Mouse (Mus musculus) layer of hippocampus, adult 9-11 months (tissue): ENCODE results near the gene Tmem151a.
"Not testable (repeated sequence)": the region's sequence is repeated elsewhere in the genome, so short reads cannot be mapped to it uniquely, and the experiment has no call there.

Experiments used
- DNase-seq: peaks from one replicate; pipeline ENCODE4 v3.0.0; 2022

Gene Tmem151a

GRCm38 (mm10) chr19:5094243-5094632 lies 8.9 kb upstream of the Tmem151a start:
- DNase-seq, result peak; percentile 97

- peak; percentile 49 for DNase-seq
Observed at GRCm38 (mm10) chr19:5093481-5094242, 8.3 kb upstream of the Tmem151a start.

- no peak for DNase-seq
Observed at GRCm38 (mm10) chr19:5092083-5092482, 6.8 kb upstream of the Tmem151a start.

GRCm38 (mm10) chr19:5089324-5089723 lies 4.0 kb upstream of the Tmem151a start:
- no peak for DNase-seq

GRCm38 (mm10) chr19:5087884-5088728 lies 2.8 kb upstream of the Tmem151a start, which contains the start of gene Yif1a:
TSS of gene Yif1a (plus strand) at chr19:5088538.
- DNase-seq, result peak; percentile 99

- not testable (repeated sequence) for DNase-seq
Observed at GRCm38 (mm10) chr19:5086533-5086932, 1.2 kb upstream of the Tmem151a start.

- DNase-seq, result no peak
Observed at GRCm38 (mm10) chr19:5084834-5085144, 542 bp downstream of the Tmem151a start.

GRCm38 (mm10) chr19:5083961-5084833 lies 1.1 kb downstream of the Tmem151a start:
- no peak for DNase-seq

GRCm38 (mm10) chr19:5082596-5082995 lies 2.7 kb downstream of the Tmem151a start:
- no peak for DNase-seq

GRCm38 (mm10) chr19:5082005-5082404 lies 3.3 kb downstream of the Tmem151a start:
- DNase-seq, result no peak

GRCm38 (mm10) chr19:5079279-5079678 lies 6.1 kb downstream of the Tmem151a start:
- no peak for DNase-seq

GRCm38 (mm10) chr19:5073518-5073917 lies 11.8 kb downstream of the Tmem151a start:
- DNase-seq, result no peak

- DNase-seq, result no peak
Observed at GRCm38 (mm10) chr19:5073028-5073427, 12.3 kb downstream of the Tmem151a start.

GRCm38 (mm10) chr19:5072389-5073019 lies 12.8 kb downstream of the Tmem151a start:
- DNase-seq, result no peak

- no peak for DNase-seq
Observed at GRCm38 (mm10) chr19:5071545-5072369, 13.6 kb downstream of the Tmem151a start.

GRCm38 (mm10) chr19:5071077-5071476 lies 14.3 kb downstream of the Tmem151a start:
- DNase-seq, result no peak

GRCm38 (mm10) chr19:5069978-5070377 lies 15.4 kb downstream of the Tmem151a start:
- DNase-seq, result no peak

GRCm38 (mm10) chr19:5069486-5069885 lies 15.8 kb downstream of the Tmem151a start:
- DNase-seq, result no peak

- DNase-seq, result no peak
Observed at GRCm38 (mm10) chr19:5068570-5069234, 16.6 kb downstream of the Tmem151a start.

- no peak for DNase-seq
Observed at GRCm38 (mm10) chr19:5067867-5068569, 17.3 kb downstream of the Tmem151a start, which contains the start of gene Cd248. TSS of gene Cd248 (plus strand) at chr19:5068078.
